Mouse (Mus musculus) limb, embryonic 14.5 days (tissue): ENCODE measurements around the gene Hinfp. TPM values are rescaled to one million over a fixed set of nuclear protein-coding genes. Genes with fewer than 3 reads are reported as not detected.
"Not testable (repeated sequence)": the region's sequence is repeated elsewhere in the genome, so short reads cannot be mapped to it uniquely, and the experiment has no call there.

ENCODE experiments used
- ATAC-seq: fragments of 200-750 bp; cut with Nextera tagmentation; 2 replicates; pipeline ENCODE4 v1.8.0; 2017; ENCODE audit warnings: low read depth, moderate number of reproducible peaks, moderate TSS enrichment; ENCODE audit not compliant: low FRiP score
- DNase-seq: peaks from one replicate; pipeline ENCODE4 v3.0.0-alpha.2; 2015; ENCODE audit warnings: low spot score
- H3K27ac ChIP-seq: fragments of 300-500 bp; sonication (generic); replicated peaks from 2 replicates; pipeline ENCODE4 v1.5.1; 2014; ENCODE audit warnings: low read depth, mild to moderate bottlenecking, low read length, moderate library complexity, mixed read lengths
- H3K27me3 ChIP-seq: fragments of 300-500 bp; sonication (generic); 2 replicates; pipeline ENCODE4 v1.6.1; 2014; ENCODE audit warnings: low read length, mixed read lengths; ENCODE audit not compliant: control insufficient read depth, insufficient read depth
- H3K36me3 ChIP-seq: fragments of 300-500 bp; sonication (generic); 2 replicates; pipeline ENCODE4 v1.6.1; 2014; ENCODE audit warnings: mild to moderate bottlenecking, low read length, moderate library complexity, mixed read lengths; ENCODE audit not compliant: control insufficient read depth, insufficient read depth
- H3K4me1 ChIP-seq: fragments of 300-500 bp; sonication (generic); 2 replicates; pipeline ENCODE4 v1.6.1; 2014; ENCODE audit warnings: antibody characterized with exemption, low read length, mixed read lengths; ENCODE audit not compliant: control insufficient read depth, insufficient read depth
- H3K4me2 ChIP-seq: fragments of 300-500 bp; sonication (generic); replicated peaks from 2 replicates; pipeline ENCODE4 v1.6.1; 2014; ENCODE audit warnings: low read depth, mild to moderate bottlenecking, low read length, moderate library complexity; ENCODE audit not compliant: severe bottlenecking
- H3K4me3 ChIP-seq: fragments of 300-500 bp; sonication (generic); replicated peaks from 2 replicates; pipeline ENCODE4 v1.5.1; 2014; ENCODE audit warnings: low read length
- H3K9ac ChIP-seq: fragments of 300-500 bp; sonication (generic); 2 replicates; pipeline ENCODE4 v1.6.1; 2014; ENCODE audit warnings: mild to moderate bottlenecking, low read depth, low read length, moderate library complexity; ENCODE audit not compliant: severe bottlenecking
- H3K9me3 ChIP-seq: fragments of 300-500 bp; sonication (generic); 2 replicates; pipeline ENCODE4 v1.6.1; 2016; ENCODE audit warnings: low read length; ENCODE audit not compliant: control insufficient read depth
- POLR2A ChIP-seq: fragments of 200-500 bp; IDR thresholded peaks from 2 replicates; pipeline ENCODE4 v1.8.0; 2012; ENCODE audit warnings: inconsistent platforms, mild to moderate bottlenecking, moderate library complexity, borderline replicate concordance; ENCODE audit not compliant: insufficient read depth, insufficient read length; ENCODE audit errors: extremely low read depth
- WGBS: fragments of 180-500 bp; shearing (Covaris S2); extraction: QIAGEN DNeasy Blood & Tissue Kit; methylation state at CpG from one replicate; pipeline ENCODE4 v1.1.7; 2014; 5-methylcytosine and 5-hydroxymethylcytosine counted together
- polyA plus RNA-seq, 2 experiments: library from polyadenylated mRNA; depleted of rRNA in 1 of 2; stranded (reverse) in 1 of 2; unstranded in 1 of 2; fragments of >200 nt; fragmentation: Nextera tagmentation in 1 of 2; extraction: Ambion mirVana in 1 of 2; gene quantifications; 2 replicates each; pipeline versions ENCODE4 v1.2.1 to v1.2.3; 2012 to 2014

The Hinfp gene
- polyA plus RNA-seq, 2 experiments = 18.0 to 39.4 TPM

DNA sequence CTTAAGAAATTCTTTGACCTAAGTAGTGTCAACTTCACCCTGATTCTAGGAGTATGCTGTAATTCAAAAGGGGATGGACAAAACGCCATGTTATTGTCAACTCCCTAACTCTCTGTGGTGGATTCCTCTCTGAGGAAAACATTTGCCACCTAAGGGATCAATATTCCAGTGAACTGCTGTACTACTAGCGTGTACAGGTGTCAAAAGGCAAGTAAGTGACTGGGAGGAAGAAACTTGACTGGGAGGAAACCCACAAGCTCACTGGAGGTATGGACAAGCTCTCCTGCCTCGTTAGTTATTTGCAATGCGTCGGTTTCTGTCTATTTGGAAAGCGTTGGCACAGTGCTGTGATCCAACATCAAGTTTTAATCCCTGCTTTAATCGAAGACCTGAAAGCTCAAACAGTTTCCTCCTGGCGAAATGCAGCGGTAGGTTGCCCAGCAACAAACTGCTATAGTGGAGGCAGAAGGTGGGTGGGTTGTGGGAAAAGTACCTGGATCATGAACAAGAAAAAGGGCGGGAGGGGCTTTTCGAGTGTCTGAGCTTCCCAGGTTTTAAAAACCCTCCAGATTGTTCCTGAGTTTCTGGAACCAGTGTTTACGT, 20.4 kb upstream of the Hinfp start, which contains the start of gene Dpagt1:
TSS of gene Dpagt1 (plus strand) at position 252 of the 603 bp plus-strand sequence.
- Histone ChIP-seq H3K27me3 (no peaks in the 10 kb centered on the region), H3K36me3 (peaks cover 23% of the 10 kb centered on the region), H3K9me3 (no peaks in the 10 kb centered on the region), H3K27ac (peak within 1 kb of the TSS; percentile 89), H3K4me1 (peaks cover 12% of the 10 kb centered on the region), H3K4me2 (peak within 1 kb of the TSS; percentile 83), H3K9ac (peak within 1 kb of the TSS; percentile 90), H3K4me3 (peak within 1 kb of the TSS; percentile 74)
- ATAC-seq = peak; percentile 43
- DNase-seq = no peak
- 3% methylated on average over 12 of the region's 12 CpGs for WGBS
- no peak for TF ChIP-seq POLR2A

DNA sequence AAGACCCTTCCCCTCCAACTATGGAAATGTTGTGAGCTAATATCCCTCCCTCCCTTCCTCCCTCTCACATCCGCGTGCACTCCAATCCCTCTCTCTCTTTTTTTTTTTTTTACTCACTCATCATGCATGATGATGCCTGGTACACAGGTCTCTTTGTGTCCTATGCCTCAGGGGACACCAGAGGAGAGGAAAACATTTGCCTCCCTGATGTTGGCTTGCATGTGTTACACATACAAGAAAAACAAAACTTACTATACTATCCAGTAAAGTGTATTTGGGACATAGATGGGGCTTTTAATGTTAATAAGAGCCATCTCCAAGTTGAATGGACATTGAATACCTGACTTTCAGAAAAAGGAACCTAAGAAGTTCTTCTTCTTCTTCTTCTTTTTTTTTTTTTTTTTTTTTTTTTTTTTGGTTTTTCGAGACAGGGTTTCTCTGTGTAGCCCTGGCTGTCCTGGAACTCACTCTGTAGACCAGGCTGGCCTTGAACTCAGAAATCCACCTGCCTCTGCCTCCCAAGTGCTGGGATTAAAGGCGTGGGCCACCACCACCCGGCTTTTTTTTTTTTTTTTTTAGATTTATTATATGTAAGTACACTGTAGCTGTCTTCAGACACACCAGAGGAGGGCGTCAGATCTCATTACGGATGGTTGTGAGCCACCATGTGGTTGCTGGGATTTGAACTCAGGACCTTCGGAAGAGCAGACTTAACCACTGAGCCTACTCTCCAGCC, 19.7 kb upstream of the Hinfp start:
- H3K9me3 ChIP-seq, DNase-seq, H3K27me3 ChIP-seq, ATAC-seq: not testable (repeated sequence)
- Histone ChIP-seq H3K36me3 (peaks cover 17% of the 10 kb centered on the region), H3K4me3 (peak overlapping the region; percentile 74; the same call in 1 of the 2 replicates), H3K9ac (peak overlapping the region; percentile 90; the same call in 1 of the 2 replicates), H3K4me1 (peaks cover 14% of the 10 kb centered on the region), H3K4me2 (peak overlapping the region; percentile 83), H3K27ac (peak overlapping the region; percentile 89; the same call in 1 of the 2 replicates)
- WGBS = 61% methylated on average over 7 of the region's 8 CpGs

DNA sequence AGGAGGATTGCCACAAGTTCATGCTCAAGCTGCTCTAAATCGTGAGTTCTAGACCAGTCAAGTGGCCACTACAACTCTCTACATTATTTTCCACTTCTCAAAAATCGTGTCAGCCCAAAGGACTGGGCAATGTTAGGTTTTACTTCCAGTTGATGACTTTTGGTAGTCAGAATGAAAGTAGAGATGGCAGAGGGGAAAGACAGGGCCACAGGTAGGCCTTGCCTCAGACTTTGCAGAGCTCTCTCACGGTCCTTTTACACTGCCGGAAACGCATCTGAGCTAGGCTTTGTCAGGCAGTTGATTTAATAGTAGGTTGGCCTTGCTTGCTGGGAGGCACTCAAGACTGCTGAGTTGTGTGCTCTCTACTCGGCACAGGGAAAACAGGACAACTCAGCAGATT, 18.7 kb upstream of the Hinfp start:
- H3K9ac ChIP-seq = no peak overlapping the region
- peaks cover 17% of the 10 kb centered on the region for H3K4me1 ChIP-seq
- no peaks in the 10 kb centered on the region for H3K27me3 ChIP-seq

DNA sequence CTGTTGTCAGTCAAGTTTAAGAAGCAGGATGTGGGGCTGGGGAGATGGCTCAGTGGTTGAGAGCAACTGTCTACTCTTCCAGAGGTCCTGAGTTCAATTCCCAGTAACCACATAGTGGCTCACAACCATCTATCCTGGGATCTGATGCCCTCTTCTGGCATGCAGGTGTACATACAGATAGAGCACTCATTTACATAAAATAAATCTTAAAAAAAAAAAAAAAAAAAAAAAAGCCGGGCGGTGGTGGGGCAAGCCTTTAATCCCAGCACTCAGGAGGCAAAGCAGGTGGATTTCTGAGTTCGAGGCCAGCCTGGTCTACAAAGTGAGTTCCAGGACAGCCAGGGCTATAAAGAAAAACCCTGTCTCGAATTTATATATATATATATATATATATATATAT, 18.2 kb upstream of the Hinfp start:
- H3K27ac ChIP-seq, DNase-seq, H3K4me2 ChIP-seq, H3K9ac ChIP-seq, H3K9me3 ChIP-seq, H3K27me3 ChIP-seq, H3K36me3 ChIP-seq, ATAC-seq, H3K4me3 ChIP-seq: not testable (repeated sequence)
- peaks cover 22% of the 10 kb centered on the region for H3K4me1 ChIP-seq
- WGBS = 68% methylated on average over 3 of the region's 4 CpGs

More for the DNA sequence above, 18.7 kb upstream of the Hinfp start:
- no peak overlapping the region; the same call in 1 of the 2 replicates for H3K27ac ChIP-seq
- H3K4me2 ChIP-seq = no peak overlapping the region
- H3K4me3 ChIP-seq = no peak overlapping the region
- no peak for DNase-seq
- 80% methylated on average over 6 of the region's 6 CpGs for WGBS
- peaks cover 6% of the 10 kb centered on the region; the same call in 1 of the 2 replicates for H3K36me3 ChIP-seq
- ATAC-seq = no peak
- H3K9me3 ChIP-seq = no peaks in the 10 kb centered on the region
- no peak for TF ChIP-seq POLR2A

DNA sequence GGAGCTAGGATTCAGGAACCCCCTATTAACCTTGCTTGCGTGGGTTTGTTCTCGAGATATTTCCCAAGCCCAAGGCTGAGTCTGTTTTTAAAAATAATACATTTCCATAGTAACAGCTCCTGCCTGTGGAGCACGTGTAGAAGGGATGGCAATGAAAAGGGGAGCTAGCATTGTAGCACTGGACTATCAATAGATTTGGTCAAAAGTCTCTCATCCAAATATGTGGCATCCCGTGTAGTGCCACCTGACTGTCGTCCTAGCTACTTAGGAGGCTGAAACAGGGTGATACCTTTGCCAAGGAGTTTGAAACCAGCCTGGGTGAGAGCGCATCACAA, 15.3 kb upstream of the Hinfp start:
- H3K27me3 ChIP-seq = no peaks in the 10 kb centered on the region
- 21% methylated on average over 6 of the region's 6 CpGs for WGBS

More for the DNA sequence above, 15.3 kb upstream of the Hinfp start:
- peak; percentile 38 for DNase-seq
- Histone ChIP-seq H3K36me3 (peaks cover 11% of the 10 kb centered on the region), H3K9ac (peak overlapping the region; percentile 73), H3K27ac (peak overlapping the region; percentile 53), H3K4me3 (peak overlapping the region; percentile 89), H3K9me3 (no peaks in the 10 kb centered on the region), H3K4me2 (peak overlapping the region; percentile 93), H3K4me1 (peaks cover 19% of the 10 kb centered on the region)
- ATAC-seq = peak; percentile 36
- no peak for TF ChIP-seq POLR2A
